Mouse (Mus musculus): Measurements from ENCODE around the gene Lce3a.
A peak's percentile ranks its signal among the peaks of the same experiment; 100 is the strongest.

Lce3a gene

DNA sequence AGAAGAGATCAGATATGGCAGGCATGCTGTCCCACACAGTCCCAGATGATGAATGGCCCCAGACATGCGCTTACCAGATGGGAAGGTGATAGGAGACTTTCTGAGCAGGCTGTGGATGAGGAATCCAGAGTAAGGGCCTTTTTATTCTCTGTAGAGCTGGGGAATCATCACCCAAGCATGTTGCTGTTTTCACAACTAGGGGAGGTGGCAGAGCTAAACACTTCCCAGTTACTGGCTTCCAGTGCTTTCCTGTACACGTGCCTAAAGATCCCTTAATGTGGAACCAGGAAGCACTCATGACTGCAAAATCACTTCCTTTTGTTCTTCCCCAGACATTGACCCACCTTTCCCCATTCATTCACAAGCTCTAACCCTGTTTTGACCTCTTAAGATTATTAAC lies at the start of gene Lce3a:
Gene Lce3a (minus strand): TSS at position 101 of the 400 bp plus-strand sequence.
- no peaks in the 10 kb centered on the region for H3K27me3 ChIP-seq (ENCODE audit: insufficient read depth, low read length)
- H3K9me3 ChIP-seq (ENCODE audit: low read length) = no peaks in the 10 kb centered on the region
- no peak for TF ChIP-seq NANOG (IDR thresholded peaks at IDR 0.05; ENCODE audit: borderline replicate concordance, low read length)
- no peak for TF ChIP-seq POU5F1 (IDR thresholded peaks at IDR 0.05; ENCODE audit: borderline replicate concordance, low read length)
- no peak for TF ChIP-seq CTCF (conservative IDR thresholded peaks at IDR 0.05; ENCODE audit: low read length)
- H3K4me1 ChIP-seq (replicated peaks; ENCODE audit: low read depth, low read length) = no peaks in the 10 kb centered on the region
- no peak within 1 kb of the TSS for H3K4me3 ChIP-seq (replicated peaks; ENCODE audit: low read length)
- H3K36me3 ChIP-seq (ENCODE audit: insufficient read depth, low read length) = no peaks in the 10 kb centered on the region

DNA sequence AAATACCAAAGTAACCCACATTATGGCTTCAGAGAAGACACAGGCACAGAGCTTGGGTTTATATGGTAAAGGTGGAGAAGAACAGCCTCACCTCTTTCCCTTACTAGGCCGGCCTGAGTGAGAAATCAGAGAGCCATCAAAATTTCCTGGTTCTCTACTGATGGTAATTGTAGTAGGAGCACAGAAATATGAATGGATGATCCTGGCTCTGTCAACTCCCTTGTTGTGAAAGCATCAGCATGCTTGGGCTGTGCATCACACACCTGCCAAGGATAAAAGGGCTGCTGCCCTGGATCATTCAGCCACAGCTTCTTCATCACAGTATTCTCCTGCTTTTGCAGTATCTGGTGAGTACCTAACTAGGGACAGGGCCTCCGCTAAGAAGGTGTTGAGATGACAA lies 40.7 kb upstream of the Lce3a start, which contains the start of gene Lce3e:
Gene Lce3e (plus strand): TSS at position 301 of the 400 bp plus-strand sequence.
- Histone ChIP-seq H3K27me3 (ENCODE audit: insufficient read depth, low read length) (no peaks in the 10 kb centered on the region), H3K4me3 (replicated peaks; ENCODE audit: low read length) (no peak within 1 kb of the TSS), H3K36me3 (ENCODE audit: insufficient read depth, low read length) (no peaks in the 10 kb centered on the region), H3K9me3 (ENCODE audit: low read length) (peaks cover 10% of the 10 kb centered on the region; the same call in 1 of the 2 replicates), H3K4me1 (replicated peaks; ENCODE audit: low read depth, low read length) (no peaks in the 10 kb centered on the region)
- no peak for TF ChIP-seq NANOG (IDR thresholded peaks at IDR 0.05; ENCODE audit: borderline replicate concordance, low read length)
- TF ChIP-seq CTCF (conservative IDR thresholded peaks at IDR 0.05; ENCODE audit: low read length) = no peak
- no peak for TF ChIP-seq POU5F1 (IDR thresholded peaks at IDR 0.05; ENCODE audit: borderline replicate concordance, low read length)

DNA sequence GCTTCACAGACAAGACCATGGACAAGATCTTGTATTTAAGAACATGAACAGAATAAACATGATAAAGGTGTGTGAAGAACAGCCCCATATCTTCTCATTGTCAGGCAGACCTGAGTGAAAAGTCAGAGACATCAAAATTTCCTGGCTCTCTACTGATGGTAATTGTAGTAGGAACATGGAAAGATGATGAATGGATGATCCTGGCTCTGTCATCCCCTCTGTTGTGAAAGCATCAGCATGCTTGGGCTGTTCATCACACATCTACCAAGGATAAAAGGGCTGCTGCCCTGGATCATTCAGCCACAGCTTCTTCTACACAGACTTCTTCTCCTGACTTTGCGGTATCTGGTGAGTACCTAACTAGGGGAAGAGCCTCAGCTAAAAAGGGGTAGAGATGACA lies 31.1 kb upstream of the Lce3a start, which contains the start of gene Lce3d:
Gene Lce3d (plus strand): TSS at position 301 of the 400 bp plus-strand sequence.
- Histone ChIP-seq H3K36me3 (ENCODE audit: insufficient read depth, low read length) (no peaks in the 10 kb centered on the region), H3K27me3 (ENCODE audit: insufficient read depth, low read length) (no peaks in the 10 kb centered on the region), H3K9me3 (ENCODE audit: low read length) (no peaks in the 10 kb centered on the region), H3K4me1 (replicated peaks; ENCODE audit: low read depth, low read length) (no peaks in the 10 kb centered on the region), H3K4me3 (replicated peaks; ENCODE audit: low read length) (no peak within 1 kb of the TSS)
- TF ChIP-seq POU5F1 (IDR thresholded peaks at IDR 0.05; ENCODE audit: borderline replicate concordance, low read length) (no peak), NANOG (IDR thresholded peaks at IDR 0.05; ENCODE audit: borderline replicate concordance, low read length) (no peak), CTCF (conservative IDR thresholded peaks at IDR 0.05; ENCODE audit: low read length) (no peak)

DNA sequence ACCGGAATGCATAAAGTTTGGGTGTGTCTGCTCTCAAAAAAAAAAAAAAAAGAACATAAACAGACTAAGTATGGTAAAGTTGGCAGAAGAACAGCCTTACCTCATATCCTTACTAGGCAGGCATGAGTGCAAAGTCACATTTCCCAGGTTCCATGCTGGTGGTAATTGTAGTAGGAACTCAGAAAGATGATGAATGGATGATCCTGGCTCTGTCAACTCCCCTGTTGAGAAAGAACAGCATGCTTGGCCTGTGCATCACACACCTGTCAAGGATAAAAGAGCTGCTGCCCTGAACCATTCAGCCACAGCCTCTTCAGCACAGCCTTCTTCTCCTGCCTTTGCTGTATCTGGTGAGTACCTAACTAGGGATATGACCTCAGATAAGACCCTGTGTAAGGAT lies 18.2 kb upstream of the Lce3a start, which contains the start of gene Lce3c:
Gene Lce3c (plus strand): TSS at position 301 of the 400 bp plus-strand sequence.
- TF ChIP-seq POU5F1 (IDR thresholded peaks at IDR 0.05; ENCODE audit: borderline replicate concordance, low read length) (no peak), NANOG (IDR thresholded peaks at IDR 0.05; ENCODE audit: borderline replicate concordance, low read length) (no peak), CTCF (conservative IDR thresholded peaks at IDR 0.05; ENCODE audit: low read length) (no peak)
- no peaks in the 10 kb centered on the region for H3K27me3 ChIP-seq (ENCODE audit: insufficient read depth, low read length)
- H3K4me3 ChIP-seq (replicated peaks; ENCODE audit: low read length) = no peak within 1 kb of the TSS
- no peaks in the 10 kb centered on the region for H3K9me3 ChIP-seq (ENCODE audit: low read length)
- H3K36me3 ChIP-seq (ENCODE audit: insufficient read depth, low read length) = no peaks in the 10 kb centered on the region
- no peaks in the 10 kb centered on the region for H3K4me1 ChIP-seq (replicated peaks; ENCODE audit: low read depth, low read length)

DNA sequence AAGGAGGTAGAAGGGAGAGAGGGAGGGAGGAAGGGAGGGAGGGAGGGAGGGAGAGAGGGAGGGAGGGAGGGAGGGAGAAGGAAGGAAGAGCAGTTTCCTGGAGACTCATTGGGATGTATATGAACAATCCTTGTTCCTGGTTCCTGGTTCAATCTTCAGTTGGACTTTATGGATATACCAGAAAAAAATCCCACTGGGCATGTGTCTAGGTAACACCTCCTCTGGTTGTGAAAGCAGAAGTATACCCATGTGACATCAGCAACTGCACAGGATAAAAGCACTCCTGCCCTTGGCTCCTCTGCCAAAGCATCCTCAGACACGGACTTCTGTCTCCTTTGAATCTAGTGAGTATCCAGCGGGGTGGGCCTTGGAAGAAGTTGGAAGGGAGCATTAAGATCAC lies 6.6 kb upstream of the Lce3a start, which contains the start of gene Lce3b:
Gene Lce3b (plus strand): TSS at position 301 of the 400 bp plus-strand sequence.
- Histone ChIP-seq H3K27me3 (ENCODE audit: insufficient read depth, low read length) (no peaks in the 10 kb centered on the region), H3K36me3 (ENCODE audit: insufficient read depth, low read length) (no peaks in the 10 kb centered on the region), H3K9me3 (ENCODE audit: low read length) (no peaks in the 10 kb centered on the region), H3K4me1 (replicated peaks; ENCODE audit: low read depth, low read length) (peaks cover 2% of the 10 kb centered on the region; the same call in 1 of the 2 replicates), H3K4me3 (replicated peaks; ENCODE audit: low read length) (no peak within 1 kb of the TSS)
- TF ChIP-seq POU5F1 (IDR thresholded peaks at IDR 0.05; ENCODE audit: borderline replicate concordance, low read length) = no peak
- TF ChIP-seq NANOG (IDR thresholded peaks at IDR 0.05; ENCODE audit: borderline replicate concordance, low read length) = no peak
- TF ChIP-seq CTCF (conservative IDR thresholded peaks at IDR 0.05; ENCODE audit: low read length) = no peak

DNA sequence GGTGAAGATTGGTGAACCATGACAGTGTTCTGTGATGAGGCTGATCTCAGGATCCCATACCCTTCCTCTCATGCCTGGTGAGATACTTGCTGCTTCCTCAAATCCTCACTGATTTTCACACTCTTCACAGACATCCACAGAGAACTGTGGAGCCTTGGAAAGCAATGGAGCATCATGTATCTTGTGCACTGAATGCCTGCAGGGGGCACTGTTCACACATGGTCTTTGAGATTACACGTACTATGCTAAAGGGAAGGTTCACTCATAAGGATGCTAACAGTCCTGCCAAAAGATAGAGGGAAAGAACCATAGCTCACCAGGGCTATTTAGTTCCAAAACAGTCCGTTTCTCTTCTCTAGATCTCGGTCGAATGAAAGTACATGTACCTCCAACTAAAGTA lies 5.7 kb downstream of the Lce3a start:
- TF ChIP-seq CTCF (conservative IDR thresholded peaks at IDR 0.05; ENCODE audit: low read length) (peak; percentile 56), POU5F1 (IDR thresholded peaks at IDR 0.05; ENCODE audit: borderline replicate concordance, low read length) (no peak)
- H3K27me3 ChIP-seq (ENCODE audit: insufficient read depth, low read length) = no peaks in the 10 kb centered on the region
- H3K36me3 ChIP-seq (ENCODE audit: insufficient read depth, low read length) = no peaks in the 10 kb centered on the region
- 0 out of 2 replicates have a peak, but pooled peaks cover 8% of the 10 kb centered on the region for H3K4me1 ChIP-seq (replicated peaks; ENCODE audit: low read depth, low read length)
- no peaks in the 10 kb centered on the region for H3K9me3 ChIP-seq (ENCODE audit: low read length)
- H3K4me3 ChIP-seq (replicated peaks; ENCODE audit: low read length) = no peak overlapping the region

DNA sequence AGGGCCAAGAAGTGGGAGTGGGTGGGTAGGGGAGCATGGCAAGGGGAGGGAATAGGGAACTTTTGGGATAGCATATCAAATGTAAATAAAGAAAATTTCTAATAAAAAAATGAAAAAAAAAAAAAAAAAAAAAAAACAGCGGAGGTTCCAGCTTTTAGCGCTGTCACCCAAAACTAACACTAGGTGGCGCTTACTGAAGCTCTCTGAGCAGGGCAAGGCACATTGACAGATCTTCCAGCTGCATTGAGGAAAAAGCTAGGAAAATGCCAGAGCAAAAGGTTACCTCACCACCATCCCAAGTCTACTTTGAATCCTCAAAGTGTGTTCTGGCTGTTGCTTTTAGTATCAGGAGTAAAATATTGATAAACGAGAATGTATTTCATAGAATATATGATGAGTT lies 18.5 kb downstream of the Lce3a start:
- Histone ChIP-seq H3K27me3 (ENCODE audit: insufficient read depth, low read length) (no peaks in the 10 kb centered on the region), H3K4me3 (replicated peaks; ENCODE audit: low read length) (no peak overlapping the region), H3K9me3 (ENCODE audit: low read length) (no peaks in the 10 kb centered on the region), H3K36me3 (ENCODE audit: insufficient read depth, low read length) (no peaks in the 10 kb centered on the region), H3K4me1 (replicated peaks; ENCODE audit: low read depth, low read length) (no peaks in the 10 kb centered on the region)
- TF ChIP-seq CTCF (conservative IDR thresholded peaks at IDR 0.05; ENCODE audit: low read length) (peak; percentile 59), NANOG (IDR thresholded peaks at IDR 0.05; ENCODE audit: borderline replicate concordance, low read length) (no peak)

- no peaks in the 10 kb centered on the region for H3K4me1 ChIP-seq (replicated peaks; ENCODE audit: low read depth, low read length)
- TF ChIP-seq CTCF (conservative IDR thresholded peaks at IDR 0.05; ENCODE audit: low read length) = no peak
- no peak for TF ChIP-seq POU5F1 (IDR thresholded peaks at IDR 0.05; ENCODE audit: borderline replicate concordance, low read length)
- TF ChIP-seq NANOG (IDR thresholded peaks at IDR 0.05; ENCODE audit: borderline replicate concordance, low read length) = no peak
- no peak overlapping the region for H3K4me3 ChIP-seq (replicated peaks; ENCODE audit: low read length)
- no peaks in the 10 kb centered on the region for H3K27me3 ChIP-seq (ENCODE audit: insufficient read depth, low read length)
- H3K36me3 ChIP-seq (ENCODE audit: insufficient read depth, low read length) = no peaks in the 10 kb centered on the region
- no peaks in the 10 kb centered on the region for H3K9me3 ChIP-seq (ENCODE audit: low read length)
These were observed 20.8 kb downstream of the Lce3a start for GRCm38 (mm10) chr3:92905182-92905581.

DNA sequence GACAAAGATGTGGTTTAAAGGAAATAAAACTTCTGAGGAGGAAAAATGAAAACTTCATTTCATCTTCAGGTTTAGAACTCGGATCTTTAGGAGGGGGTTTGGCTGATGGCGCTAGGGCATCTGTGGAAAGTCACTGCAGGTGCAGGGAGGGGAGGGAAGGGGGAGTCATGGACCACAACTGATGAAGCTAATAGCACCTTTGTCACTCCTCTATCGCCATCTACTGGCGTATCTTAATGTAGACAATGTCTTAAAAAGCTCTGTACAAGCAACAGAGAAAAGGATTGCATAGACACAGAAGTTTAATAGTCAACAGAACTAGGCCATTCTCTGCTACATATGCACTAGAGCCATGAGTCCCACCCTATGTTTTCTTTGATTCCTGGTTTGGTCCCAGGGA lies 22.4 kb downstream of the Lce3a start:
- H3K4me1 ChIP-seq (replicated peaks; ENCODE audit: low read depth, low read length) = no peaks in the 10 kb centered on the region
- H3K4me3 ChIP-seq (replicated peaks; ENCODE audit: low read length) = no peak overlapping the region
- no peaks in the 10 kb centered on the region for H3K9me3 ChIP-seq (ENCODE audit: low read length)
- H3K27me3 ChIP-seq (ENCODE audit: insufficient read depth, low read length) = no peaks in the 10 kb centered on the region
- H3K36me3 ChIP-seq (ENCODE audit: insufficient read depth, low read length) = no peaks in the 10 kb centered on the region
- TF ChIP-seq NANOG (IDR thresholded peaks at IDR 0.05; ENCODE audit: borderline replicate concordance, low read length) = no peak
- no peak; the same call in 1 of the 2 replicates for TF ChIP-seq CTCF (conservative IDR thresholded peaks at IDR 0.05; ENCODE audit: low read length)
- no peak for TF ChIP-seq POU5F1 (IDR thresholded peaks at IDR 0.05; ENCODE audit: borderline replicate concordance, low read length)
